Mouse (Mus musculus): ENCODE measurements around the gene Adgrl3. TPM values are rescaled to one million over a fixed set of nuclear protein-coding genes. Genes with fewer than 3 reads are reported as not detected.

Gene Adgrl3
- polyA plus RNA-seq, 1 experiment = 15.8 TPM

DNA sequence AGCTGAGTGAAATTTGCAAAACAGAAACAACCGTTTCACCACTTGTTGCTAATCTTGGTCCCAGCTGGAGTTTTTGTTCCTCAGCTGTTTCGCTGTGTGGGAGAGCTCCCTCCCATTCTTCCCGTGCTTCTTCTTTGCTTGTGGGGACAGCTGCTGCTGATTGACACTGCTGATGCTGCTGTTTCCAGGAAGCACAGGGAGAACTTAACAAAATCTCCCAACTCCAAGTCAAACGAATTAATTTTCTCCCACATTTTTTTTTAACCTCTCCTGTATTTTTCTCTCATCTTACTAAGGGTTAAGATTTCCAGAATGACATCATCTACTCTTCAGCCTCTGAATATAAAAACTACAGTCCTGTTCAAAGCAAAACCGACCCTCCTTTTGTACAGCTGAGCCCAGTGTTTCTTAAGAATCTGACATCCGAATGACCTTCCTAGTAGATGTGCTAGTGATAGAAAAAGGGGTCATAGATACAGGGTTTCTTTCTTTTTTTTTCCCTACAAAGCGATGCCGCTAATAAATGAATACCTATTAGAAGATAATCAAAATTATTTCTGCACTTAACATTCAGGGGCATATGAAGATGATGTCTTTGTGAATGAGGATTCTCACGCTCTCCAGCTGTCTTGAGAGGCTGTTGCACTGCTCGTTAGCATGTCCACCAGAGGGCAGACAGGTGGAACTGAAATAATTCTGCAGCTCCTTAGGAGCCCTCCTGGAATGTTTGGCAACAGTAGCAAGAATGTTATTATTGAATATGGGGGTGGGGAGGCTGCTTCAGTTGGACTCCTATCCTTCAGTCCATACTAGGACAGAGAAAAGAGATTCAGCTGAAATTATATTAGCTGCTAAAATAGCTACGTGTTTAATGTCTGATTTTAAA, 499.8 kb downstream of the Adgrl3 start:
- TF ChIP-seq POLR2AphosphoS2 (IDR thresholded peaks at IDR 0.05; ENCODE audit: insufficient read length, low read depth) = no peak
- peak; percentile 91 to 96 (median 93) for TF ChIP-seq MYOD1 (IDR thresholded peaks at IDR 0.05; ENCODE audit: control insufficient read depth in 1 of 3, insufficient read length in 2 of 3, low read depth in 2 of 3)
- TF ChIP-seq TCF3 (IDR thresholded peaks at IDR 0.05; ENCODE audit: insufficient read length, low read depth) = peak; percentile 64
- peak; percentile 58 to 99 (median 97) for TF ChIP-seq MYOG (IDR thresholded peaks at IDR 0.05; ENCODE audit: control insufficient read depth in 1 of 3, insufficient read depth in 1 of 3, insufficient read length in 2 of 3, low read depth in 2 of 3)
- TF ChIP-seq POLR2A (IDR thresholded peaks at IDR 0.05; ENCODE audit: insufficient read length, low read depth) = no peak
- no peak for TF ChIP-seq USF1 (IDR thresholded peaks at IDR 0.05; ENCODE audit: low read depth)
- TF ChIP-seq MAX (IDR thresholded peaks at IDR 0.05; ENCODE audit: low read depth) = no peak
- peak; percentile 96 for TF ChIP-seq TCF12 (IDR thresholded peaks at IDR 0.05; ENCODE audit: insufficient read depth, poor library complexity, severe bottlenecking)
- H3K27me3 ChIP-seq (ENCODE audit: control insufficient read depth, insufficient read depth, insufficient read length) = no peaks in the 10 kb centered on the region
- H3K79me2 ChIP-seq (ENCODE audit: control insufficient read depth, insufficient read depth) = no peaks in the 10 kb centered on the region
- no peak overlapping the region for H3K4me3 ChIP-seq
- no peaks in the 10 kb centered on the region for H3K36me3 ChIP-seq (ENCODE audit: control insufficient read depth, insufficient read depth)
- no peak overlapping the region for H3ac ChIP-seq (ENCODE audit: control insufficient read depth, insufficient read length)
- H3K4me2 ChIP-seq (ENCODE audit: low read depth) = peak overlapping the region; percentile 59

DNA sequence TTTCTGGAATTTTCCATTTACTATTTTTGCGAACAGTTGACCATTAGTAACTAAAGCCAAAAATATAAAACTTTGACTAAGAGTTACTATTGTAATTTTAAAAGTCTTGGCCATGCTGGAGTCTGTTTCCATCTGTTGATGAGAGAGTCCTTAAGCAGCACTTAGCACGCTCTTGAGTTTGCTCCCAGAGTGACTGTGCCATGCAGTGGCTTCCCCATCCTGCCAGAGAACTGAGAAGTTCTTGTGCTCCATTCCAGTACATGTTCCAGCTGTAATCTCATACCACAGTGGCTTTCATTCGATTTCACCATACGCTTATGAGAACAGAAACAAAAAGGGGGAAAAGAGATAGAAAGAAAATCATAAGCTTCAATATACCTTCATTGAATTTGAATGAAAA, 502.8 kb downstream of the Adgrl3 start:
- no peak for TF ChIP-seq MYOD1 (IDR thresholded peaks at IDR 0.05; ENCODE audit: control insufficient read depth in 1 of 3, insufficient read length in 2 of 3, low read depth in 2 of 3)
- TF ChIP-seq SRF (IDR thresholded peaks at IDR 0.05; ENCODE audit: control insufficient read depth, insufficient read length, low read depth) = no peak
- H3K4me3 ChIP-seq = no peak overlapping the region
- no peaks in the 10 kb centered on the region for H3K36me3 ChIP-seq (ENCODE audit: control insufficient read depth, insufficient read depth)
- H3K27me3 ChIP-seq (ENCODE audit: control insufficient read depth, insufficient read depth, insufficient read length) = no peaks in the 10 kb centered on the region
- H3ac ChIP-seq (ENCODE audit: control insufficient read depth, insufficient read length) = no peak overlapping the region
- no peaks in the 10 kb centered on the region for H3K79me2 ChIP-seq (ENCODE audit: control insufficient read depth, insufficient read depth)
- no peak overlapping the region for H3K4me2 ChIP-seq (ENCODE audit: low read depth)

DNA sequence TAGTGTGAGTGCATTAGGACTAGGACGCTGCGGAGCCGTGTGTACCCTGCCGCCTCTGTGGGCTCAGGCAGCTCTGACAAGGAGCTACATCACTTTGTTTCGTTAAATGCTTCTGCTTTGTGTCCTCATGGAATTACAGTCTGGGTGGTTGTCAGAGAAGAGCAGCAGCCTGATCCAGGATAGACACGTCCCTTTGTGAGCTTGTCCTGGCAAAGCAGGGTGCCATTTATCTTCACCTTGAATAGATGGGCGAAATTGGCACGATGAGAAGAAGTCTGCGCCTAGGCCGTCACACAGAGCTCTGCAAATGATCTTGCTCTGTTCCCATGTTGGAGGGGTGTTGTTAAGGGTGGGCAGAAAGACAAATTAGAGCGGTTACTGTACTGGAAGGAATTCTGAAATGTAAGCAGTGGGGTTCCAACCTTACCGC, 504.6 kb downstream of the Adgrl3 start:
- Histone ChIP-seq H3K4me2 (ENCODE audit: low read depth) (no peak overlapping the region), H3K36me3 (ENCODE audit: control insufficient read depth, insufficient read depth) (no peaks in the 10 kb centered on the region), H3K27me3 (ENCODE audit: control insufficient read depth, insufficient read depth, insufficient read length) (no peaks in the 10 kb centered on the region), H3ac (ENCODE audit: control insufficient read depth, insufficient read length) (no peak overlapping the region), H3K79me2 (ENCODE audit: control insufficient read depth, insufficient read depth) (no peaks in the 10 kb centered on the region), H3K4me3 (no peak overlapping the region)
- no peak for TF ChIP-seq TCF3 (IDR thresholded peaks at IDR 0.05; ENCODE audit: insufficient read length, low read depth)

DNA sequence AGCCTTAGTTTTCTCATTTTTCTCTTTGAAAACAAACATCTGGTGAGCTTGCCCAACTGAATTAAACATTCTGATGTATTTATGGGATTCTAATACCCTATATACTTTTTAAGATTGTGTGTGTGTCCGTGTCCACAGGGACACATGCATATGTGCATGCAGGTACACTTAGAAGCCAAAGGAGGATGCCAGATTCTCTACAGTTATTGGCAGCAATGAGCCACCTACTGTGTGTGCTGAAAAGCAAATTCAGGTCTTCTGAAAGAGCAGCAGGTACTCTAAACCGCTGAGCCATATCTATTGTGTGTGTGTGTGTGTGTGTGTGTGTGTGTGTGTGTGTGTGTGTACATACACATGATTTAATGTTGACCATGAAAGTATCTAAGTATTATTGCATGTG, 505.4 kb downstream of the Adgrl3 start:
- H3K36me3 ChIP-seq (ENCODE audit: control insufficient read depth, insufficient read depth) = no peaks in the 10 kb centered on the region
- H3K4me2 ChIP-seq (ENCODE audit: low read depth) = no peak overlapping the region
- no peak overlapping the region for H3ac ChIP-seq (ENCODE audit: control insufficient read depth, insufficient read length)
- TF ChIP-seq TCF12 (IDR thresholded peaks at IDR 0.05; ENCODE audit: insufficient read depth, poor library complexity, severe bottlenecking) = no peak
- no peak for TF ChIP-seq SRF (IDR thresholded peaks at IDR 0.05; ENCODE audit: control insufficient read depth, insufficient read length, low read depth)
- no peak for TF ChIP-seq MAX (IDR thresholded peaks at IDR 0.05; ENCODE audit: low read depth)
- no peak for TF ChIP-seq TCF3 (IDR thresholded peaks at IDR 0.05; ENCODE audit: insufficient read length, low read depth)
- no peak for TF ChIP-seq USF1 (IDR thresholded peaks at IDR 0.05; ENCODE audit: low read depth)
- TF ChIP-seq CEBPB (IDR thresholded peaks at IDR 0.05; ENCODE audit: insufficient read depth, poor library complexity, severe bottlenecking) = no peak
- no peak for TF ChIP-seq REST (IDR thresholded peaks at IDR 0.05; ENCODE audit: insufficient read depth, insufficient read length)
- no peak for TF ChIP-seq MYOG (IDR thresholded peaks at IDR 0.05; ENCODE audit: control insufficient read depth in 1 of 3, insufficient read depth in 1 of 3, insufficient read length in 2 of 3, low read depth in 2 of 3)
- no peak for TF ChIP-seq POLR2AphosphoS2 (IDR thresholded peaks at IDR 0.05; ENCODE audit: insufficient read length, low read depth)
- TF ChIP-seq POLR2A (IDR thresholded peaks at IDR 0.05; ENCODE audit: insufficient read length, low read depth) = no peak
- no peak for TF ChIP-seq E2F4 (IDR thresholded peaks at IDR 0.05; ENCODE audit: insufficient read depth)
- TF ChIP-seq MYOD1 (IDR thresholded peaks at IDR 0.05; ENCODE audit: control insufficient read depth in 1 of 3, insufficient read length in 2 of 3, low read depth in 2 of 3) = no peak
- no peak overlapping the region for H3K4me3 ChIP-seq
- no peaks in the 10 kb centered on the region for H3K79me2 ChIP-seq (ENCODE audit: control insufficient read depth, insufficient read depth)
- H3K27me3 ChIP-seq (ENCODE audit: control insufficient read depth, insufficient read depth, insufficient read length) = no peaks in the 10 kb centered on the region

DNA sequence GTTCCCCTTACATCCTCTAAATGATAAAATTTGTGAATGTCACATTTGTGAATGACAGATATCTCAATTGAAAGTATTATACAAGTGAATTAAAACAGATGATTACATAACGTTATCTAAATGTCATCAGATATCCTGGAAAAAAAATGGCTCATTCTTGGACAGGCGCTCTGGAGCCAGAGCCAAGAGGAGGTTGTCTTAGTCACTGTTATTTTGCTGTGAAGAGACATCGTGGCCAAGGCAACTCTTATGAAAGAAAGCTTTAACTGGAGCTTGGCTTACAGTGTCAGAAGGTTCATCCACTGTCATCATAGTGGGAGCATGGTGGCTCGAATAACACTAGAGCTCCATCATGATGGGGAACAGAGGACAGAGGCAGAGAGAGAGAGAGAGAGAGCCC, 511.7 kb downstream of the Adgrl3 start:
- Histone ChIP-seq H3K79me2 (ENCODE audit: control insufficient read depth, insufficient read depth) (no peaks in the 10 kb centered on the region), H3ac (ENCODE audit: control insufficient read depth, insufficient read length) (no peak overlapping the region), H3K36me3 (ENCODE audit: control insufficient read depth, insufficient read depth) (no peaks in the 10 kb centered on the region), H3K4me2 (ENCODE audit: low read depth) (no peak overlapping the region), H3K27me3 (ENCODE audit: control insufficient read depth, insufficient read depth, insufficient read length) (no peaks in the 10 kb centered on the region), H3K4me3 (no peak overlapping the region)
- no peak for TF ChIP-seq E2F4 (IDR thresholded peaks at IDR 0.05; ENCODE audit: insufficient read depth)
- TF ChIP-seq USF1 (IDR thresholded peaks at IDR 0.05; ENCODE audit: low read depth) = no peak
- TF ChIP-seq CEBPB (IDR thresholded peaks at IDR 0.05; ENCODE audit: insufficient read depth, poor library complexity, severe bottlenecking) = no peak
- no peak for TF ChIP-seq POLR2A (IDR thresholded peaks at IDR 0.05; ENCODE audit: insufficient read length, low read depth)
- TF ChIP-seq REST (IDR thresholded peaks at IDR 0.05; ENCODE audit: insufficient read depth, insufficient read length) = no peak
- TF ChIP-seq MAX (IDR thresholded peaks at IDR 0.05; ENCODE audit: low read depth) = no peak
- no peak for TF ChIP-seq MYOG (IDR thresholded peaks at IDR 0.05; ENCODE audit: control insufficient read depth in 1 of 3, insufficient read depth in 1 of 3, insufficient read length in 2 of 3, low read depth in 2 of 3)
- no peak for TF ChIP-seq SRF (IDR thresholded peaks at IDR 0.05; ENCODE audit: control insufficient read depth, insufficient read length, low read depth)
- no peak for TF ChIP-seq TCF12 (IDR thresholded peaks at IDR 0.05; ENCODE audit: insufficient read depth, poor library complexity, severe bottlenecking)
